Mouse (Mus musculus) olfactory bulb, adult 2 months (tissue): ENCODE measurements around the gene Tbc1d9b.
"Not testable (repeated sequence)": the region's sequence is repeated elsewhere in the genome, so short reads cannot be mapped to it uniquely, and the experiment has no call there.

Experiments
- CTCF ChIP-seq: fragments of 200-500 bp; IDR thresholded peaks from 2 replicates; pipeline ENCODE4 v1.5.1; 2012; ENCODE audit warnings: low read depth, mild to moderate bottlenecking, low read length, moderate library complexity; ENCODE audit not compliant: insufficient read depth
- POLR2A ChIP-seq: fragments of 200-500 bp; IDR thresholded peaks from 2 replicates; pipeline ENCODE4 v1.6.1; 2012; ENCODE audit warnings: mild to moderate bottlenecking, low read depth, low read length, moderate library complexity; ENCODE audit not compliant: insufficient read depth

- TF ChIP-seq CTCF, POLR2A: not testable (repeated sequence)
These were observed 29.2 kb upstream of the Tbc1d9b start for GRCm38 (mm10) chr11:50101962-50102361.
